Mouse (Mus musculus): ENCODE measurements around the gene Hdac2. TPM values are rescaled to one million over a fixed set of nuclear protein-coding genes. Genes with fewer than 3 reads are reported as not detected.

The Hdac2 gene
- polyA plus RNA-seq, 1 experiment from 2014 or later, result 149 TPM

DNA sequence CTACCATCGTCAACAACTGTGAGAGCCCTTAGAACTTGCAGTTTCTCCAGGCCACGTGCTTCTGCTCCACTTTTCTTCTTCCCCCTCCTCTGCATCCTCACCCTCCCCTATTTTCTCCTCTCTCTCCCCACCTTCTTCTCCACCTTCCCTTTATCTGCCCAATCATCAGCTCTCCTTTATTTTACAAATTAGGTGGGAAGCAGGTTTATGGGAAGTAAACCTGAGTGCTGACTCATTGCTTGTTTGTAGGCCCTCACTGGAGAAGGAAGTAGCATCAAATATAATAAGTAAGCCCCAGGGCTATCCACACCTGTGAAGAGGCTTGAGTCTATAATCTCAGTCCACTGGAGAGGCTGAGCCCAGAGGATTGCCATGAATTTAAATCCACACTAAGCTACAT is 26.5 kb downstream of the Hdac2 start:
- ChIA-PET CTCF (no interaction called here), POLR2A (no interaction called here)
- in situ Hi-C loops (cut with MboI; ENCODE audit: low pct_unique_long_range_greater_than_20kb), result no loop called here
- H3K27me3 ChIP-seq, result no peaks in the 10 kb centered on the region
- TF ChIP-seq CTCF (IDR thresholded peaks at IDR 0.05), result no peak
- ATAC-seq, result no peak
- DNase-seq (ENCODE audit: low read depth, low spot score), result no peak

DNA sequence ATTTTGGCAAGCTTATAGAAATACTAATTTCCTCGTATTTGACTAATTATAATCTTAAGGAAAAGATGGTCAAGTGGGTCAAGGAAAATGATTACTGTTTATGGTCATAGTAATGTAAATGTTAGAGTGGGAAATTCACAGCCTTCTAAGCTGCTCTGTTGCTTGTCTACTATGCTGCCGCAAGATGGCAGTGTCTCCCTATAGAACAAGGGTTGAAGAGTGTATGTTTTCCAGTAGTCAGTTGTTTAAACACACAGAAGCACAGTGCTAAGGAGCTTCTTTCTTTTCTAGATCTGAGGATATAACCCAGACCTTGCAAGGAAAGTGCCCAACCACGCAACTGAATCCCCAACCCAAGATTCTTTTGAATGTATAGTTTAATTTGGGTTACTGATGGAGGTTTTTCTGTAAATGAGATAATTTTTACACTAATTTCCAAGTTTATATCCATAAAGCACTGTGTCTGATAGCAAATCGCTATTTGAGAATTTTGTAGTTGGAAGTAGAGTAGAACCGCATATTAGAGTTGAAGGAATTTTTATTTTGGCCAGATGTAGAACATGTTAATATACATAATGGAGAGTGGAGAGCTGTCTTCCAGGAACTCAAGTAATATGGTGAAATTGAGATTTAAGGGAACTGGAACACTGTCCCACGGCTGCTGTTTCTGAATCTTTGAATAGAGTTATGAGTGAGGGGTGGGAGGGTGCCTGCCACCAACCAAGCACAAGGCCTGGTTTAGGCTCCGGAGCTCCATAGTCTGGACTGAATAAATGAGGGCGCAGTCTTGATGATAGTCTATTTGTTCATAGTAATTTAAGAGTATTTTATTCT is 40.1 kb downstream of the Hdac2 start:
- ChIA-PET POLR2A (no interaction called here), CTCF (interaction anchor here (1.1 to 1.7 kb wide), 6 partner anchors 9 to 1834 kb away, joined by 3 to 9 read pairs (median 4); no protein-coding TSS in a partner anchor)
- TF ChIP-seq CTCF (IDR thresholded peaks at IDR 0.05), result peak; percentile 70
- DNase-seq (ENCODE audit: low read depth, low spot score) (no peak), ATAC-seq (no peak)
- in situ Hi-C loops (cut with MboI; ENCODE audit: low pct_unique_long_range_greater_than_20kb), result no loop called here
- no peaks in the 10 kb centered on the region for H3K27me3 ChIP-seq

DNA sequence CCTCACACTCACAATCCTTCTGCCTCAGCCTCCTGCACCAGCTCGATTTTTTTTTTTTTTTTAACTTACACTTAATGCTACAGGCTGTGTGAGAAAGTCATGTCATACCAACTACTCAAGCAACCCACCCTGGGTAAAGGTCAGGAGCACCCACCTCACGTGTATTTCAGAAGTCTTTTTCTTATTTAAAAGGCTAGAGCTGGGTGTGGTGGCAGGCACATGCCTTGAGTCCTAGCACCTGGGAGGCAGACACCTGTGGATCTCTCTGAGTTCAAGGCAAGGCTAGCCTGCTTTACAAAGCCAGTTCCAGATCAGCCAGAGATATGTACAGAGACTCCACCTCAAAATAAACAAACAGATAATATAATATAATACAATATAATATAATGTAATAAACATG is 41.4 kb downstream of the Hdac2 start:
- TF ChIP-seq CTCF (IDR thresholded peaks at IDR 0.05), result no peak
- ATAC-seq (no peak), DNase-seq (ENCODE audit: low read depth, low spot score) (no peak)
- POLR2A ChIA-PET, result no interaction called here
- CTCF ChIA-PET, result interaction anchor here (1.7 kb wide), 1 partner anchor 1540 kb away, joined by 6 read pairs; no protein-coding TSS in a partner anchor
- in situ Hi-C loops (cut with MboI; ENCODE audit: low pct_unique_long_range_greater_than_20kb), result no loop called here
- H3K27me3 ChIP-seq, result no peaks in the 10 kb centered on the region

DNA sequence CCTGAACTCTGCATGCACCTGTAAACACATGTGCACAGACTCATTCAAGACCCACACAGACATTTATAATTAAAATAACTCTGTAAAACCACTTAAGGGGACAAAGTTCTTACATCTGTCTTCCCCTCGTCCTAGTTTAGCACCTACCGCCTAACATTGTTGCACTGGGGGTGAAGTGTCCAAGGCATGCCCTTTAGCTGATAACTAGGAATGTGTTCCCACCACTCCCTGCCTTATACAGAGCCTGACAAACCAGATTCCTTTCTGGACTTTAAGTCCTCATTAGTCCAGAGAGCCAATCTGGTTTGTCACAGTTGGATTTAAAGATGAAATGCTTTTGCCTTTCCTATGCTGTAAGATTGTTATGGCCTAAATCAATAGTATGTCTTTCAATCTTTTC is 41.9 kb downstream of the Hdac2 start:
- ATAC-seq (no peak), DNase-seq (ENCODE audit: low read depth, low spot score) (no peak)
- no peak for TF ChIP-seq CTCF (IDR thresholded peaks at IDR 0.05)
- POLR2A ChIA-PET, result no interaction called here
- H3K27me3 ChIP-seq, result no peaks in the 10 kb centered on the region
- CTCF ChIA-PET, result no interaction called here
- in situ Hi-C loops (cut with MboI; ENCODE audit: low pct_unique_long_range_greater_than_20kb), result no loop called here

DNA sequence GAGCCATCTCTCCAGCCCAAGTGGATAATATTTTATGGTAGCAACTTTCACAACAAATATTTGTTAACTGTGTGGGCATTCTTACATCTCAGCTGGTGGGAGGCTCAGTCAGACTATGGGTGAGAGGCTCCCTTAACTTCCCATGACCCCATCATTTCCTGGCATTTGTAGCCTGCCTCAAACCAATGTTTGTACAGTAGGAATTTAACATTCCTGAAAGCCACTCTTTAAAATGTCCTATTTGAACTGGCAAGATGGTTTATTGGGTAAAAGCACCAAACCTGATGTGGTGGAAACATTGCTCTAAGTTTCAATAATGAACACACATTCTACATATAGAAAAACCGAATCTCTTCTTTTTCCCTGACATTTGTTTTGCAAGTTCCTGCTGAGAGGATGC is 50.0 kb downstream of the Hdac2 start:
- TF ChIP-seq CTCF (IDR thresholded peaks at IDR 0.05), result no peak
- ChIA-PET CTCF (interaction anchor here (0.6 kb wide), 1 partner anchor 34 kb away, joined by 3 read pairs; no protein-coding TSS in a partner anchor), POLR2A (interaction anchor here (0.6 kb wide), 1 partner anchor 1510 kb away, joined by 3 read pairs; no protein-coding TSS in a partner anchor)
- in situ Hi-C loops (cut with MboI; ENCODE audit: low pct_unique_long_range_greater_than_20kb), result no loop called here
- no peak for DNase-seq (ENCODE audit: low read depth, low spot score)
- no peaks in the 10 kb centered on the region for H3K27me3 ChIP-seq
- ATAC-seq, result no peak

DNA sequence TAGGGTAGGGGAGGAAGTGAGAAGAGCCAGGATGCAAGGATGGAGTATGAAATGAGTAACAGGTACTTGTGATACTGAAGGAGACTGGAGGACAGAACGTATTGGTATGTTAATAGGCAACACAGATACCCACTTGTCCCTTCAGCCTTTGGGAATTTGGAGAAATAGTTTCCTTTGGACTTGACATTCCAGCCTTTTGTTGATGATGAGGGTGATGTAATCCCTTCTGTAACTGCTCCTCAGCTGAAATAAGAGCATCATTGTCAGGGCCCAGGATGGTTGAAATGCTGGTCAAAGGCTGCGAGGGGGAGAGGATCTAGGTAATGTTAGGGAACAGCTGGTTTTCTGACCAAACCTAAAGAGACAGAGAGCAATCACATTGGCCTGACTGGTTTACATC is 54.3 kb downstream of the Hdac2 start:
- CTCF ChIA-PET, result interaction anchor here (2.6 kb wide), 1 partner anchor 14 kb away, joined by 9 read pairs; no protein-coding TSS in a partner anchor
- no peak for TF ChIP-seq CTCF (IDR thresholded peaks at IDR 0.05)
- no peaks in the 10 kb centered on the region for H3K27me3 ChIP-seq
- DNase-seq (ENCODE audit: low read depth, low spot score) (no peak), ATAC-seq (no peak)
- in situ Hi-C loops (cut with MboI; ENCODE audit: low pct_unique_long_range_greater_than_20kb), result no loop called here
- POLR2A ChIA-PET, result no interaction called here

DNA sequence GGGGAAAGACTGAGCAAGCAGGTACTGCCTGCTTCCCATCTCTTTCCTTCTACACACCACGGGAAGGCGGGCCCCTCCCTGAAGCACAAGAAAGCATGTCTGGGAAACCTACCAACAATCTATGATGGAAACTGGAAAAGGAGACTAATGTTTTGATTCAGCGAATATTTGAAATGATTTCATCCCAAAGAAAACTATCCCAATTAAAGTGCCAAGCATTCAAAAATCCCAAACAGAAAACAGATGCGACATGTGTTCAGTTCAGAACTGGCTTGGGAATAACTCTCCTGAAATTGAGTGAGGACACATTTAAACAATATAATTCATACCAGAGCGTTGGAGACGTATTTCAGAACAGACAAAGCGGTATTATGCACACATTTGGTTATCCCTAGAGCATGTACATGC is 60.8 kb downstream of the Hdac2 start:
- in situ Hi-C loops (cut with MboI; ENCODE audit: low pct_unique_long_range_greater_than_20kb), result no loop called here
- ATAC-seq (no peak), DNase-seq (ENCODE audit: low read depth, low spot score) (no peak)
- TF ChIP-seq CTCF (IDR thresholded peaks at IDR 0.05), result no peak
- ChIA-PET POLR2A (no interaction called here), CTCF (no interaction called here)
- no peaks in the 10 kb centered on the region for H3K27me3 ChIP-seq

DNA sequence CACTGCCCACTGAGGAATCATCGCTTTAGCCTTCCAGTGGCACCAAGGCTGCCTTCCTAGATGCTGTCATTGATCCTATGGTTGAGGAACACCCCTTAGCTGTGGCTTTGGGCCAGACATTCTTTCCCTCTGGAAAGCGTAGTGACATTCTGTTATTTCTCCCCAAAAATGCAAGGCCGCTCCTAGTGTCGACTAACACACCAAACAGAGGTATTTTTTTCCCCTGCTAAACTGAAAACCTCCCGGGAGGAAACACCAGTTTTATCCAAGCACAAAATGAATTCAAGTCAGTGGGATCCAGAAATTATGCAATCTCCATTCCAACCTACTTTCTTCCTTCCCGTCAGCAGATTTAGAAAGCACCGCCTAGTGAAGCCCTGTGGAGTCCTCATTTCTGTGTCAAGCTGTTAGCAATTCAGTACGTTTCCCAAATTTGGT is 73.3 kb downstream of the Hdac2 start:
- in situ Hi-C loops (cut with MboI; ENCODE audit: low pct_unique_long_range_greater_than_20kb), result no loop called here
- DNase-seq (ENCODE audit: low read depth, low spot score) (no peak), ATAC-seq (no peak)
- POLR2A ChIA-PET, result no interaction called here
- H3K27me3 ChIP-seq, result no peaks in the 10 kb centered on the region
- CTCF ChIA-PET, result interaction anchor here (1.1 kb wide), 1 partner anchor 11 kb away, joined by 3 read pairs; no protein-coding TSS in a partner anchor
- no peak for TF ChIP-seq CTCF (IDR thresholded peaks at IDR 0.05)

Other genes starting within 250 kb of the Hdac2 start
- 99.7 TPM for gene Marcks, start 164.4 kb downstream of the Hdac2 start, polyA plus RNA-seq (2021)

All from Patski (cell line).